Mouse (Mus musculus): ENCODE data around the gene Htr3a.

Htr3a gene

DNA sequence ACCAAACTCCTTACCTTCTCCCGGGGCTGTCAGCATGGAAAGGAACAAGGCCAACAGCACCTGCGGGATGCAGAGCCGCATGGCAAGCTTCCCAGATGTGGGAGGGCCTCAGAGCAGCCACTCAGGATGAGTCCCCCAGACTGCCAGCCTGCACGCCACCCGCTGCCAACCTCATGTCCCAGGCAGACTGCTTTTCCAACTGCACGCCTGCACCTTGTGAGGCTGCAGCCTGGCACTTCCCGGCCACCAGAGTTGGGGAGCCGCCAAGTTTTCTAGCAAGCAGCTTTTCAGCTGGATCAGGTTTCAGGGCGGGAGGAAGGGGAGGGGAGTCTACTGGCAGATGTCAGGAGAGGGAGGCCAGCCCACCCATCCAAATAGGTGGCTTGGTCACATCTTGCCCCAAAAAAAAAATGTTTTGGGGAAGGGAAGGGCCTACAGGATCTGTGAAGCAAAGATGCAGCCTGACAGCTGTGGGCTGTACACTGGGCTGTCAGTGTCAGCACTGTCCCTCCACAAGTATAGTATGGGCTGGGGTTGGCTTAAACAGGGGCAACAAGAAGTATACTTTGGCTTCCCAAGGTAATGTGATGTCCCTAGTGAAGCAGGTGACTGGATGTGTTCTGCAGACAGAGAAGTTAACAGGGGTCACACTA, at the start of gene Htr3a:
Gene Htr3a (minus strand): TSS at position 215 of the 653 bp plus-strand sequence.
- no peak for DNase-seq (ENCODE audit: low spot score in 2 of 2)

DNA sequence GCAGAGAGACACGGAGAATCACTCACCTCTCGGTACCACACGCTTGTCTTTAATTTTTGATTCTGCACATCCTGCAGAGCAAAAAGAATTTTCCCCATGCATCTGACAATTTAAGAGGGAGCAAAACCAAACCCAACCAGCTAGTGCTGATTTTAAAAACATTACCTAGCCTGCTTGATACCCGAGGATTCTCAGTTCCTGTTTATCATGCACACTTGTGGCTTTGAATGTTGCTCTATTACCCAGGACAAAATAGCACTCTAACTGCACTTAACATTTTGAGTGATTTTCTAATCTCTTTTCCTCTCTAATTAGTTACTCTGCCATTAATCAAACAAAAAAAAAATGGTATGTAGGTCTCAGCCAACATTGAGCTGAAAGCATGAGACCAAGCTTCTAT, 36.7 kb upstream of the Htr3a start:
- DNase-seq (ENCODE audit: low spot score in 2 of 2): no peak

- no peak for DNase-seq (ENCODE audit: low spot score in 2 of 2)
Measured at GRCm38 (mm10) chr9:48942349-48942748, 31.4 kb upstream of the Htr3a start.

- no peak for DNase-seq (ENCODE audit: low spot score in 2 of 2)
Measured at GRCm38 (mm10) chr9:48929436-48929835, 18.5 kb upstream of the Htr3a start.

DNA sequence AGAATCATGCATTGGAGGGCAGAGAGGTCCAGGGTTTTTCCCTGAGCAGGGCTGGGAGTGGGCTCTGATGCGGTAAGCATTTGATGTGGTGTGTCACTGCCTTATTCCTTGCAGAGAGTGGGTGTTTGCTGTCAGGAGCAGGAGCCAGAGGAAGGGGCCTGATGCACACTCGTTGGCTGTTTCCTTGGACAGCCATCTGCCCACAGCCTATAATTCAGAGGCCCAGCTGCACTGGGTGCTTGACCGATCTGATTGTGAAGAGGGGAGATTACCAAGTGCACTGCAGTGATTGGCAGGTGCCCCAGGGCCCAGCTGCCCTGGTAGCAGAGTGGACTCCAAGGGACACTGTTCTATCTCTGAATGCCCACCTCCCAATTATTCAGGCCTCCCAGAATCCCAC, 17.9 kb upstream of the Htr3a start:
- no peak for DNase-seq (ENCODE audit: low spot score in 2 of 2)

- DNase-seq (ENCODE audit: low spot score in 2 of 2): no peak
Measured at GRCm38 (mm10) chr9:48916011-48916788, 5.3 kb upstream of the Htr3a start.

GRCm38 (mm10) chr9:48904421-48904820, 6.5 kb downstream of the Htr3a start:
- no peak for DNase-seq (ENCODE audit: low spot score in 2 of 2)

DNA sequence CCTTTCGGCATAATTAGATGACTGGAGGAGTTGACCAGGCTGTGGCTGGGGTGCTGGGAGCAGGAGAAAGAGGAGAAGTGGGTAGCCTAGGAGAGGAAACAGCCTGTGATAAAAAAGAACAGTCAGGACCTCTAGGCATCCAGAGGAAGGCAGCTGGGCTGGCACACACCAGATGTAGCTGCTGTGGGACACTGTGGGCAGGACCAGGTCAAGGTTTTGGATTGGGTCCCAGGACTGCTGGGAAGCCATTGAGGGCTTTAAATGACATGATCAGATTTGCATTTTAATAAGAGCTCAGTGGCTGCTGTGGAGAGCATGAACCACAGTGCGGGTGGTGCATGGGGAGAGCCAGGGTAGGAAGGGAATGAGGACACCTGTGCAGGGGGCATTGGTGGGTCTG, 7.1 kb downstream of the Htr3a start:
- DNase-seq (ENCODE audit: low spot score in 2 of 2): no peak

DNA sequence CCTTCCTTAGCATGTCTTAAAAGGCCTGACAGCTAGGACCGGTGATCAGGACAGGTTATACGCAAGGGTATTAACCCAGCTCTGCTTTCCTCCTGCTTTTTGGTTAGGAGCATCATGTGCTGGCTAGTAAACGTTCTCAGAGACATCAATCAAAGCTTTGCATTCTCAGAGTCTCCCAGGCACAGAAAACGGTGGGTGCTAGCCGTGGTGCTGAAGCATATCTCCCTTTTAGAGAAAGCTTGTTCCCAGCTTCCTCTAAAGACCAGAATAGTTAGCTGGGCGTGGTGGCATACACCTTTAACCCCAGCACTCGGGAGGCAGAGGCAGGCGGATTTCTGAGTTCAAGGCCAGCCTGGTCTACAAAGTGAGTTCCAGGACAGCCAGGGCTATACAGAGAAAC, 12.3 kb downstream of the Htr3a start:
- peak in 1 of 2 experiments; percentile 21 for DNase-seq (ENCODE audit: low spot score in 2 of 2)

DNA sequence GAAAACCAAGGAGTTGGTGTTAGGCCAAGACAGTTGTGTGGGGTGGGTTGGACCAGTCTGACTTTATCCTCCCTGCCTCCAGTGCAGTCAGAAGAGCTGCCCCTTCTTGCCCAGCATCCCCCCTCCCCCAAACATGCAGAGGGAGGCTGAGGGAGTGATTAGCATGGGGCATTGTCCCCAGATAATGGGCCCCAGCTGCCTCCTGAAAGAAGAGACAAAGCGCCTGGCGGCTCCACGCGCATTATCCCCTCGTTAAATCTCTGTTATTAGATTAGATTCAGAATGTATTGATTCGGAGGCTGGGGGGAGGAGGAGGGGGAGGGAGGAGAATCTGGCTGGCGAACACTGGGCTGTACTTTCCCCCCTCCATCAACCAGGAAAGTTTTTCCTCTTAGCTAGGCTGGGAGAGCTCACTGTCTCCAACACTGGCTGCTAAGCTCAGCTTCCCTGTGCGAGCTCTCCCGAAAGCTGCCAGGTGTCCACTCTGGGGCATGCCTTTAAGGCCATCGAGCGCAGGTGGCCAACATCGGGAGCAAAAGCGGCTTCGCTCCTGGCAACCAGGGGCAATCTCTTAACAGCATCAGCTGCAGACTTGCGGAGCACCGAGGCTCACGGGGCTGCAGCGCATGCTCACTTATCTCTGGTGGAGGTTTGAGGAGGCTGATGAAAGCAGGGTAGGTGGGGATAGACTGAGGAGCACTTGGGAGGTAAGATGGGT, 14.9 kb downstream of the Htr3a start:
- no peak for DNase-seq (ENCODE audit: low spot score in 2 of 2)

- DNase-seq (ENCODE audit: low spot score in 2 of 2): no peak
Measured at GRCm38 (mm10) chr9:48894755-48895154, 16.1 kb downstream of the Htr3a start.

- peak; percentile 24 to 64 for DNase-seq (ENCODE audit: low spot score in 2 of 2)
Measured at GRCm38 (mm10) chr9:48893986-48894385, 16.9 kb downstream of the Htr3a start.

GRCm38 (mm10) chr9:48889093-48889492, 21.8 kb downstream of the Htr3a start:
- no peak for DNase-seq (ENCODE audit: low spot score in 2 of 2)

DNA sequence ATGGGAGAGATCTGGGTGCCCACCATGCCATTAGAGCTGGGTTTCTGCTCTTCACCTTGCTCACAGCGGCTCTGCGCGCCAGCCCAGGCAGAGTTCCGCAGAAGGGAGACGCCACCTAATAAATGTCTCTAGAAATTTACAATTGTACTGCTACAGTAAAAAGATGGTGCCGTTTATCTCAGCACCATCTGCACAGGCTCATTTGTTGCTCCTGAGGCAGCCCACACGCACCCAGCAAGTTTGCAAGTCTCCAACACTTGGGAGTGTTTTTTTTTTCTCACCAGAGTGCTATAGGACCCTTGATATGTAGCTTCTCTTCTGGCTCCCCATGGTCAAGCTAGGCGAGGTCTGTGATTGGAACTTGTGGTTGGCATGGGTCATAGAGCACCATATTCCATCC, 38.0 kb downstream of the Htr3a start:
- DNase-seq (ENCODE audit: low spot score in 2 of 2): no peak

DNA sequence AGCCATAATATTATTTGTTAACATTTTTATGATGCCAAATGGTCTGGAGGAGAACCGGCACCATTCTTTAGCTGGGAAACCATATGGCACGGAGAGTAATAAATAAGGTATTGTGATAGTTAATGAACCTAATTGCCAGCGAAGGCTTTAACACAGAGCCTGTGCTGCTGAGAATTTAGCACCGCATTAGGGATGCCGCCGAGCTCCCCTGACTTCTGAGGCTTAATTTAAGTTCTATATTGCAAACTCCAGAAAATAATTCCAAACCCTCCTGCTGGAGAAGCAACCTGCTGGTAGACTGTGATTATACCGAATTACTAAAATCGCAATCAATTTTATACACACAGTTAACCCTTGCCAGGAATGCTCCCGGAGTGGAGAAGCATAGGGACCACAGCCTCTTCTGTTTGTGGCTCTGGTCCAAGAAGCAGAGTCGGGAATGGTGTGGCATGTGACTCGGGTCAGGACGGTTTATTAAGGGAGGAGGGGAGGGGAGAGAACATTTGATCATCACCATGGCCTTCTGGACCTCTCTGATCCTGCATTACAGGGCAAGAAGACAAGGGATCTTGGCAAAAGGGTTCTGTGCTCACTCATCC, 44.3 kb downstream of the Htr3a start:
- DNase-seq (ENCODE audit: low spot score in 2 of 2): no peak

DNA sequence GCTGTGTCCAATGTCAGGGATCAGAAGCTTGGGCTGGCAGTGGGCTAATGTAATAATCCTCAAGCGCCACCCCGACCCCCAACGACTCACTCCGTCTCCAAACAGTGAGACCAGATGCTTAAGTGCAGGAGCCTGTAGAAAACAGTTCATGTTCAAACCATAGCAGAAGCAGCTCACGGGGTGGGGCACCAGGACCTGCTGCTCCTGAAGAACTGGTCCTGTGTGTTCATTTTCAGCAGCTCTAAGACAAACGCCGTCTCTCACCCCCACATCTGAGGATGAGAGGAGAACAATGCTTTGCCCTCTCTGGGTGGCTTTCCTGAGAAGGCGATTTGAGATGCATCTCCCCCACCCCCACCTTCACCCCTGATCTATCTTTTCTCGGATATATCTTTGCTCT, 45.7 kb downstream of the Htr3a start:
- DNase-seq (ENCODE audit: low spot score in 2 of 2): no peak

DNA sequence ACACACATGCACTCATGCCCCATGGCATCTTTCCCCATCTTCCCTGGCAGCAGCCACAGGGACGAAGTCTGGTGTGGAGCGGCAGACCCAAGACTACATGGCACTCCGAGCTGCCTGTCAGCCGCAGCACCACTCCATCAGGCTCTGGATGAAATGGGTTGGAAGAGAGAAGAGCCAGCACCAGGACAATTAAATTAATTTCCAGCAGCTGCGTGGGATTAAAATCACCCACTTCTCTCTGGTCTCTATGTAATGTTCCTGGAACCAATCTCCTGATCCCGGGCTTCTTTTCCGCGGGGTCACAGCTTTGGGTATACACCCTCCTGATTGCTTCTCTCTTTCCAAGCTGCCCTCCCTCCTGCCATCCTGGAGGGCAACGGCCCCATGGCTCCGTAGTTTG, 49.4 kb downstream of the Htr3a start:
- DNase-seq (ENCODE audit: low spot score in 2 of 2): no peak

- peak; percentile 21 to 67 for DNase-seq (ENCODE audit: low spot score in 2 of 2)
Measured at GRCm38 (mm10) chr9:48860526-48860845, 50.4 kb downstream of the Htr3a start.

GRCm38 (mm10) chr9:48859828-48860525, 50.9 kb downstream of the Htr3a start:
- no peak for DNase-seq (ENCODE audit: low spot score in 2 of 2)

- DNase-seq (ENCODE audit: low spot score in 2 of 2): no peak
Measured at GRCm38 (mm10) chr9:48857944-48858343, 53.0 kb downstream of the Htr3a start.

GRCm38 (mm10) chr9:48856240-48856639, 54.7 kb downstream of the Htr3a start:
- DNase-seq (ENCODE audit: low spot score in 2 of 2): no peak

DNA sequence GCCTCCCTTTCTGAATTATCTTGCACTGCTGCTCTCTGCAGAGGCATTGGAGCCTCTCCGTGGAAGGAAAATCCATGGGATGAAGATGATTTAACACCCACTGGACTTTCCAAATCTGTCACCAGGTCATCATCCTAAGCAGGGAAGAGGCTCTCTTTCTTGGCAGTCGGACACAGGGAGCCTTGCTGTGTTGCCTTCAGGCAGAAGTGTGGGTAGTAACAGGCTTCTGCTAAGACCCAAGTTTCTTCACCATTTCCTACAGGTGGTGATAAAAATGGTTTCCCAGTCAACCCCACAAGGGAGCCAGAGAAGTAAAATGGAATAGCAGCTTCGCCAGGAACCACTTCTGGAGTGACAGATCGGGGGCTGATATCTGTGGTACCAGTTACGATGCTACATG, 61.4 kb downstream of the Htr3a start:
- DNase-seq (ENCODE audit: low spot score in 2 of 2): no peak
